Mouse (Mus musculus) cerebellum, adult 2 months (tissue): ENCODE results near the gene Fgd5. TPM values are rescaled to one million over a fixed set of nuclear protein-coding genes. Genes with fewer than 3 reads are reported as not detected.

Experiments
- DNase-seq, 2 experiments: peaks; one replicate each; pipeline ENCODE4 v3.0.0; 2021
- H3K27ac ChIP-seq: fragments of 200-500 bp; 2 replicates; pipeline ENCODE4 v1.5.1; 2012; ENCODE audit warnings: low read length, control low read depth, inconsistent platforms; ENCODE audit not compliant: insufficient read depth
- H3K27me3 ChIP-seq: fragments of 200-500 bp; 2 replicates; pipeline ENCODE4 v1.6.1; 2012; ENCODE audit warnings: inconsistent platforms, mild to moderate bottlenecking, low read length, moderate library complexity; ENCODE audit not compliant: control insufficient read depth, insufficient read depth
- H3K4me1 ChIP-seq: fragments of 200-500 bp; 2 replicates; pipeline ENCODE4 v1.6.1; 2011; ENCODE audit warnings: low read length; ENCODE audit not compliant: control insufficient read depth, insufficient read depth
- H3K4me3 ChIP-seq: fragments of 200-500 bp; replicated peaks from 2 replicates; pipeline ENCODE3; 2011; ENCODE audit warnings: mild to moderate bottlenecking, low read depth, low read length, control low read depth; ENCODE audit not compliant: insufficient read depth
- CTCF ChIP-seq: fragments of 200-500 bp; IDR thresholded peaks from 2 replicates; pipeline ENCODE4 v1.5.1; 2011; ENCODE audit warnings: low read depth, mild to moderate bottlenecking, control low read depth, low read length, moderate library complexity, borderline replicate concordance; ENCODE audit not compliant: insufficient read depth
- POLR2A ChIP-seq: fragments of 200-500 bp; IDR thresholded peaks from 2 replicates; pipeline ENCODE4 v1.6.1; 2011; ENCODE audit warnings: low read length, control low read depth, borderline replicate concordance; ENCODE audit not compliant: insufficient read depth
- WGBS: fragments of 180-500 bp; shearing (Covaris S2); methylation state at CpG from one replicate; pipeline ENCODE4 v1.1.7; 2018; 5-methylcytosine and 5-hydroxymethylcytosine counted together
- polyA plus RNA-seq: library from polyadenylated mRNA; depleted of rRNA; stranded (reverse); fragments of >200 nt; gene quantifications from 2 replicates; pipeline ENCODE4 v1.2.3, GENCODE M21; 2012

Fgd5 gene
- polyA plus RNA-seq, 1 experiment, result 4.9 TPM

DNA sequence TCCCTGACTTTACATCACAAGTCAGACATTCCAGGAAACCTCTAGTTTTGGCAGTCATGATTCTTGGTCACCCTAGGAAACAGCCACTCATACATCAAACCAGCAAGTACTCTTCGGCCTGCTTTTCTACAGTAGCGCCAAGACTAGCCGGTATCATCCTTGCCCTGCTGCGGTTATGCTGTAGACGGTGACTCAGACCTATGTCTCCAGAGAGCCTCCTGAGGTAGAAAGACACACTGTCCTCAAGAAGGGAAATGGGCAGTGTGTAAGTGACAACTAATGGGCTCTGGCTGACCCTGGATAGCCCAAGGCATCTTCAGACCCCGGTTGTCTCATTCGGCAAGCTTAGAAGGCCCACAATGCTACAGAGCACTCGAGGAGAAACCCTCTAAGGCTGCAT lies 13.6 kb upstream of the Fgd5 start:
- Histone ChIP-seq H3K27me3 (no peaks in the 10 kb centered on the region), H3K4me3 (no peak overlapping the region), H3K27ac (no peak overlapping the region), H3K4me1 (peaks cover 5% of the 10 kb centered on the region)
- no peak for DNase-seq
- WGBS, result 89% methylated on average over 8 of the region's 8 CpGs
- no peak for TF ChIP-seq POLR2A
- no peak for TF ChIP-seq CTCF

DNA sequence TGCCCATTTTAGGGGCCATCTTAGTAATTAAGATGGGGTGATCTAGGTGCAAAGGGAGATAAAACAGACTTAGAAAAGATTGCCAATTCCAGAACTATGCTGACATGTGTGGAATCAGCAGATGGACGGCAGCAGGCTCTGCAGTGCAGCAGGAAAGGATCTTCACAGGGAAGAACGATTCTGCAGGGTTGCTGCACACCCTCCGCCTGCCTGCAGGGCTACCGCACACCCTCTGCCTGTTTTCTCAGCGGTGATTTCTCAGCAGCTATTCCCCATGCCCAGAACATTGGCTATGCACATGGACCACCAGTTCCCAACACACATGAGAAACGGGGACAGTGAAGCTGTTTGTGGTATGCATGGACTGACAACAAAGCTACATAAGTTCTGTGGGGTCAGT lies 12.7 kb upstream of the Fgd5 start:
- TF ChIP-seq POLR2A, result no peak
- no peak for TF ChIP-seq CTCF
- no peak for DNase-seq
- 25% methylated on average over 6 of the region's 6 CpGs for WGBS

DNA sequence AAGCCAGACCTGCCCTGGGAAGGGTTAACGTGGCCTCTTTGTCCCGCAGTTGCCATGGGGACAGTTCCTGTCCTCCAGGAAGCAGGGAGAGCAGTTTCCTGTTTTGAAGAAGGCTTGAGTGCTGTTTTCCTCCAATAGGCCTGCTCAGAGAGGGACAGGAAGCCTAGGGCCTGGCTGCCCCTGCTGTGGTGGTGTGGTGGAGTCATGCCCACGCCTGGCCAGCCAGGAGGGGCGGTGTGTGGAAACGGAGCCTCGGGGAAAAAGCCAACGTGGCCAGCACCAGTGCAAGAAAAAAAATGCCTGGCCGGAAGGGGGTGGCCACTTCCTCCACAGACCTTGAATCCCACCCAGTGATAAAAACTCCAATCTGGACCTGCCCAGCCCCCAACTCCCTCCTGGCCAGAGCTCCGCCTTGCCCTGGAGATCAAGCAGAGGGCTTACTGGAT lies 6.5 kb upstream of the Fgd5 start:
- no peak overlapping the region for H3K4me3 ChIP-seq
- no peak for DNase-seq
- WGBS, result 58% methylated on average over 9 of the region's 9 CpGs
- no peaks in the 10 kb centered on the region; the same call in 1 of the 2 replicates for H3K4me1 ChIP-seq
- TF ChIP-seq CTCF (no peak), POLR2A (no peak)
- H3K27ac ChIP-seq, result no peak overlapping the region
- no peaks in the 10 kb centered on the region for H3K27me3 ChIP-seq

More for the DNA sequence above, 12.7 kb upstream of the Fgd5 start:
- Histone ChIP-seq H3K4me3 (no peak overlapping the region), H3K27me3 (no peaks in the 10 kb centered on the region), H3K4me1 (peaks cover 5% of the 10 kb centered on the region), H3K27ac (no peak overlapping the region)

- Histone ChIP-seq H3K4me1 (peaks cover under 1% of the 10 kb centered on the region; the same call in 1 of the 2 replicates), H3K4me3 (no peak overlapping the region), H3K27me3 (no peaks in the 10 kb centered on the region; the same call in 1 of the 2 replicates), H3K27ac (no peak overlapping the region)
- 73% methylated on average over 6 of the region's 6 CpGs for WGBS
- no peak for DNase-seq
- TF ChIP-seq CTCF (no peak), POLR2A (no peak)
Measured at GRCm38 (mm10) chr6:91973972-91974371, 4.7 kb upstream of the Fgd5 start.

- Histone ChIP-seq H3K4me3 (peak overlapping the region; percentile 57), H3K27me3 (no peaks in the 10 kb centered on the region; the same call in 1 of the 2 replicates), H3K4me1 (peaks cover 13% of the 10 kb centered on the region), H3K27ac (no peak overlapping the region)
- TF ChIP-seq POLR2A, result no peak
- TF ChIP-seq CTCF, result no peak
- DNase-seq, result no peak
- 46% methylated on average over 23 of the region's 23 CpGs for WGBS
Measured at GRCm38 (mm10) chr6:91979301-91979996, 771 bp downstream of the Fgd5 start.

- Histone ChIP-seq H3K27me3 (no peaks in the 10 kb centered on the region; the same call in 1 of the 2 replicates), H3K27ac (no peak overlapping the region), H3K4me3 (no peak overlapping the region), H3K4me1 (peaks cover 13% of the 10 kb centered on the region)
- WGBS, result 91% methylated on average over 3 of the region's 3 CpGs
- no peak for DNase-seq
- TF ChIP-seq POLR2A (no peak), CTCF (no peak)
Measured at GRCm38 (mm10) chr6:91980011-91980410, 1.3 kb downstream of the Fgd5 start.

DNA sequence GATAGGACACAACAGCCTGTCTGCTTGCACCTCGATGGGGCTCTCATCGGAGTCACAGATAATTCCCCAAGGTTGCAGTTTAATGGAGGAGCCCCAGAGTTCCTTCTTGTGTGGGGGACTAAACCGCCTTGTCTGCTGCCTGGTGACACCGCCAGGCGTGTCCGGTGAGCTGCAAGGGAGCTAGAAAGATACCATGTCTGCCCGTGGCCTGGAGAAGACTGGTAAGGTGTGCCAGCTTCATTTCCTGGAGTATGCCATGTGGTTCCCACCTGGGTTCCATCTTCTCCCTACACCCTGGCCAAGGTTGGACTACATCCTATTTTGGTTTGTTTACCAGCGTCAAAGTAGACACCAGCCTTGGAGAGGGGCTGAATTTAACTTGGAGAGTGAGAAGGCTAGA lies 11.4 kb downstream of the Fgd5 start:
- WGBS, result 14% methylated on average over 8 of the region's 8 CpGs
- peak; percentile 35 to 76 for DNase-seq
- H3K27ac ChIP-seq, result no peak overlapping the region
- no peak overlapping the region for H3K4me3 ChIP-seq
- no peak for TF ChIP-seq CTCF
- no peak for TF ChIP-seq POLR2A
- H3K27me3 ChIP-seq, result no peaks in the 10 kb centered on the region
- peaks cover 5% of the 10 kb centered on the region; the same call in 1 of the 2 replicates for H3K4me1 ChIP-seq

DNA sequence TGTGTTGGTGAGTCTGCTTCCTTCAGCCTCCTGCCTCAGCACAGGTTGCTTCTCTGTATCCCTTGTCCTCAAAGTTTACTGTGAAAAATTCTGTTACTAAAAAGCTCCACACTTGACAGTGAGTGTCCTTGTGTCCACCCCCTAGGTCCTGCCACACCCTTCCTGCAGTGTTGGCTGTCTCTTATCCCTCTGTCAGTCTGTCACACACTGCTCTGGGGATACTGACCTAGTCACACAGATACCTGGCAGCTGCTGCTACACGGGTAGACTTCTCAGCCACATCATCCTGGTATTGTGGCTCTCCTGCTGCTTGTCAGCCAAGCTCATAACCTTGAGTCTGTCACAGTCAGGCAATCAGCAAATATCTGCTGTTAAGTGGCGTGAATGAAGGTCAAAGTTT lies 14.1 kb downstream of the Fgd5 start:
- Histone ChIP-seq H3K4me3 (no peak overlapping the region), H3K4me1 (peaks cover 5% of the 10 kb centered on the region; the same call in 1 of the 2 replicates), H3K27ac (no peak overlapping the region), H3K27me3 (no peaks in the 10 kb centered on the region)
- DNase-seq, result no peak
- 71% methylated on average over 2 of the region's 2 CpGs for WGBS
- TF ChIP-seq POLR2A (no peak), CTCF (no peak)

DNA sequence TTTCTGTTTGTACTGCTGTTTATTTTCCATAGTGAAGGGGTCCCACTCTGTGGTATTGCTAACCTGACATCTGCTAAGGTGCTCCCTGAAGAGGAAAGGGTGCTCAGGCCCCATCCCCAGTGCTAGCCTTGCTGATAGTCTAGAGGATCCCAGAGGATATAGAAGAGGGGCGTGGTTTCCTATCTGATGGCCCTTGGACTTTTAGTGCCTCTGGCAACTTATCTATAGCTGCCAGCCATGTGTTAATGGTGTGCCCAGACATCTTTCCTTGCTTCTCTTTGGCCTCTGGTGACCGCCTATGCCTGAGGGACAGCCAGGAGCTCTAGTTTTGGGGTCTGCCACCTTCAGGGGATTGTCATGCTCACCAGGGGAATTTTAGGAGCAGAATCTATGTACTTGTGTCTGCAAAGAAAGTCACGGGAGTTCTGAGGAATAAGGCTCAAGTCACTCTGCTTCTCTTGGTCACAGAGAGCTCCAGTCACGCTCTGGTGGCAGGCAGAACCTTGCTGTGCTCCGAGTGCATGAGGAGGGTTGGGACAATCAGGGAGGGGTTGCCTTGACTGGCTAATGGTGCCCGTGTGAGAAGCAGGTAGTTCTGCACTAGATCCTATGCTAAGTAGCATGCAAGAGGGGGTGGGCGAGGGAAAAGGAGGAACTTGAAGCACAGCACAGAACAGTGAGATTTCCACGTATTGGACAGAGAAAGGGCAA lies 15.3 kb downstream of the Fgd5 start:
- H3K4me3 ChIP-seq, result no peak overlapping the region
- peaks cover 5% of the 10 kb centered on the region; the same call in 1 of the 2 replicates for H3K4me1 ChIP-seq
- TF ChIP-seq CTCF (no peak), POLR2A (no peak)
- no peak for DNase-seq
- H3K27me3 ChIP-seq, result no peaks in the 10 kb centered on the region
- WGBS, result 81% methylated on average over 8 of the region's 8 CpGs
- H3K27ac ChIP-seq, result no peak overlapping the region
